Mouse (Mus musculus) gastrocnemius, adult 2 months (tissue): ENCODE data around the gene Gm10964. TPM values are rescaled to one million over a fixed set of nuclear protein-coding genes. Genes with fewer than 3 reads are reported as not detected.

Source experiments
- DNase-seq: peaks from one replicate; pipeline ENCODE4 v3.0.0; 2022
- H3K27ac ChIP-seq: fragments of 200-600 bp; 2 replicates; pipeline ENCODE4 v1.8.1; 2022; ENCODE audit warnings: mild to moderate bottlenecking
- H3K4me3 ChIP-seq: fragments of 200-600 bp; 2 replicates; pipeline ENCODE4 v1.8.1; 2022; ENCODE audit warnings: mild to moderate bottlenecking, moderate library complexity
- CTCF ChIP-seq: fragments of 200-600 bp; IDR thresholded peaks from 2 replicates; pipeline ENCODE4 v1.8.1; 2022; ENCODE audit warnings: antibody characterized with exemption, mild to moderate bottlenecking, moderate library complexity
- intact Hi-C: fragments of 180-260 bp; cut with DNase I; formaldehyde crosslinking; loops from one replicate; pipeline ENCODE4 v1.15.1; 2025
- total RNA-seq, 2 experiments: library from RNA; stranded (reverse); gene quantifications; 2 replicates each; pipeline ENCODE4 v1.2.3; 2021

Gm10964 gene
- total RNA-seq, 2 experiments from 2014 or later, result not detected

DNA sequence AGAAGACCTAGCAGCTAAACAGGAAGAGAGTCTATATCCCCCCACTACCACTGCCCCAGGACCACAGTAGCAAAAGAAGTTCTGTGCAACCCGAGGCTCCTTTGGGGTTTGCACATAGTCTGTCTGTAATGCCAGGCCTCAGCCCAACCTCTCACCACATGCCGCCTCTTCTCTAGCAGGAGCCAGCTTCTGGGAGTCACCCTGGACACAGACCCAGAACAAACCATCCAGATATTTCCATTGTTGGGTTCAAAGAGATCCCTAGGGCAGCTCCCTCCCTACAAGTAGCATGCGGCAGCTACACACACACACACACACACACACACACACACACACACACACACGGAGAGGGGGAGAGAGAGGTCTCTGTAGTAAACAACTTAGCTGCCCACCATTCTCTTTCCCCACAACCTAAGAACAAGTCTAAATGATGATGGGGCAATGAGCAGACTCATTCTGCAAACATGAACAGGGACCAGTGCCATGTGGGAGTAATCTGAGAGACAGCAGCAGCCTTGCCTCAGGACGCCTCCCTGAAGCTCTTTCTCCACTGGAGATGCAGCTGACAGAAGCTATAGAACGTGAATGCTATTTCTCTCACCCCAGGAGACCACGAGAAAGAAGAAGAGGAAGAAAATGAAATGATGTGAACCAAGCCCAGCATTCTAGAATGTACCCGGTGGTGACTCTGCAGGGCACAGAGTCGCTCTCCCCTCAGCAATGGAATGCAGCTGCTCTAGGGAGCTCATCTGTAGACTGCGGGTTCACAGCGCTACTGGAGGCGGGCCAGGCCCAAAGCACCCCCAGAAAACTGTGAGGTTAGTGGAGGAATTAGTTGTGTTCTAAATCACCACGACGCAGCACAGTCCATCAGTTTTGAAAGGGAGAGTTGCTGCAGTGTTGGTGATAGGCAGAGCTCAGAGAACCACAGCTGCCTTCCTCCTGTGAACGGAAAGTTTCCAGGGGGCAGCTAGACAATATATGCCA, 22.1 kb upstream of the Gm10964 start:
- peak overlapping the region; percentile 72 for H3K27ac ChIP-seq
- TF ChIP-seq CTCF, result no peak
- peak; percentile 54 for DNase-seq
- intact Hi-C loops, result no loop called here
- peak overlapping the region; percentile 41 for H3K4me3 ChIP-seq

DNA sequence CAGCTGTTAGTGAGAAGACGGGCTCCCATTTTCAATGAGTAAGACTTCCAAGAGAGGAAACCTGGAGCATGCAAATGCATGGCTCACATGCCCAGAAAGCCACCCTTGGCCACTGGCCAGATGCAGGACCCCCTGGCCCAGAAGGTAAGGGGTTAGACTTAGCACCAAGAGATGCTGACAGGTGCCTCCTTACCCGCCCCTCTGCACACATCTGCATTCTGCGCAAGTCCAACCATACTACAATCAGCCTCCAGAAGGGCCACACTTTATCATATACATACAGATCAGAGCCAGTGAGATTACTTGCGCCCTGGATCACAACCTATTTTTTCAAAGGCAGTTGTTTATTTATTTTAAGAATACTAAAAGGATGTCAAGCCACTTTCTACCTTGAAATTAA, 20.4 kb upstream of the Gm10964 start:
- TF ChIP-seq CTCF, result no peak
- no peak for DNase-seq
- intact Hi-C loops, result no loop called here

DNA sequence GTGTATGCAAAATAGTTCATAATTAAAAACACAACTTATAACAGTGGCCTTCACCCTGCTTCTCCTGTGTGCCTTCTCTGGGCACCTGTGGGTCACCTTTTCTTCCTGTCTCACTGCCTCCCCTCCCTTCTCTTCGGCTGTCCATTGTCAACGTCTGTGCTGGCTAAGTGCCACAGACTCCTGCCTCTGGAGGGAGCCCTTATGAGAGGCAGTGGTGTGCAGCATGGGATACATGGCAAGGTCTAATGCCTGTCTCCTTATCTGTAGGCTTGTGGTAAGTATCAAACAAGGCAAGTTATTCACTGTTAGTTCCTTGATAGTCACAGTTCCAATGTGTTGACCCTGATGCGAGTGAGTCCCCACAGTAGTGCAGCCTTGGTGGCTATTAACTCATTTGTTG, 15.0 kb upstream of the Gm10964 start:
- H3K4me3 ChIP-seq, result no peak overlapping the region
- TF ChIP-seq CTCF, result no peak
- intact Hi-C loops, result no loop called here
- no peak overlapping the region for H3K27ac ChIP-seq
- DNase-seq, result no peak

More for the DNA sequence above, 20.4 kb upstream of the Gm10964 start:
- H3K27ac ChIP-seq, result no peak overlapping the region
- H3K4me3 ChIP-seq, result no peak overlapping the region

DNA sequence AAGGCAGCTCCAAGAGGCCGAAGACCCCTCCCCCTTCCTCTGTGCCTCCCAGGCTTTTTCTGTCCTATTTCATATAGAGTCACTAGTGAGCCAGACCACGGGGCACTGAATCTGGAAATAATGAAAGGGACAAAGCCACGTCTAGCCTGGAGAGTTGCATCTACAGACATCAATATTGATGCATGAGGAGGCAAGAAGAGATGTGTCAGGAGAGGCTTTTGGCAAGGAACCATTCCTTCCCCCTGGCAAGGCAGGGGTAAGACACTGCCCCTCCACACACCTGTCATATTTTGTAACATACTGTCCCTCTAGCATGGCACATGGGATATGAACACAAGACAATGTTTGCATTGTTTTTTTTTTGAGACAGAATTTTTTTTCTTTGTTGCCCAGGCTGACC, 12.5 kb upstream of the Gm10964 start:
- no peak overlapping the region for H3K27ac ChIP-seq
- intact Hi-C loops, result no loop called here
- no peak overlapping the region for H3K4me3 ChIP-seq
- no peak for DNase-seq
- no peak for TF ChIP-seq CTCF

DNA sequence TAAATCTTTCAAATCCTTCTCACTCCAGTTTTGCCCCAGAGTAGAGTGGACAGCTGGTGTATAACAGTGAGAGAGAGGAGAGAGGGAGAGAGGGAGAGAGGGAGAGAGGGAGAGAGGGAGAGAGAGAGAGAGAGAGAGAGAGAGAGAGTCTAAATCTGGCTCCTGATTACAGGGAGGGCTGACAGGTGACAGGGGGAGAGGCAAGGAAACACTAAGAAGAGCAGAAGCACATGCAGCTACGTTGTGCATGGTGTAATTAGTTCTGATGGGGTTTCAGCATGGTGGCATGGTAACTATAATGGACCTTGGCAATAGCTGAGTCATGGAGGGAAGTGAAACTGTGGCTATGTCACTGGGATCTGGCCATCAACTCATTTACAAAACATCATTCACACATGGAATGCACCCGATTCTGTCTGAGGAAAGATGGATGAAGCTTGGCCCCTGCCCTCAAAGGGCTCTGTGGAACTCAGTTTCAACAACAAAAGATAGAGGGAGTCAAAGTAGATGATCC, 11.3 kb upstream of the Gm10964 start:
- no peak for DNase-seq
- no peak for TF ChIP-seq CTCF
- no peak overlapping the region for H3K4me3 ChIP-seq
- intact Hi-C loops, result no loop called here
- no peak overlapping the region for H3K27ac ChIP-seq

DNA sequence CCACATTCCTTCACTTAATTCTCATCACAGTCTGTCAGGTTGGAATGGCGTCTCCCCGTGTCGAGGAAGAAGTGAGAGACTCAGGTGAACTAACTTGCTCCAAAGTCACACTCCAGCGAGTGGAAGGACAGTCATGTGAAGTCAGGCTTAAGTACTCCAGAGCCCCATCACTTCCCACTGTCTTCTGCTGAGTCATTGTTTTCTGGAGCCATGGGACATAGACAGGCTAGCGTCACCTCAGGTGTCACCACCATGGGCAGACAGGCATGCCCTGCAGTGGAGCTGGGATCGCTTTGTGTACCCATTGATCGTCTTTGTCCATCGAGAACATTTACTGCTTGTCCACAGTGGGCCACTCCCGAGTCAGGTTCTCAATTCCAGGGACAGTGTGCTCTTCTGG, 9.3 kb upstream of the Gm10964 start:
- TF ChIP-seq CTCF, result no peak
- intact Hi-C loops, result no loop called here
- no peak overlapping the region for H3K4me3 ChIP-seq
- H3K27ac ChIP-seq, result no peak overlapping the region
- no peak for DNase-seq

DNA sequence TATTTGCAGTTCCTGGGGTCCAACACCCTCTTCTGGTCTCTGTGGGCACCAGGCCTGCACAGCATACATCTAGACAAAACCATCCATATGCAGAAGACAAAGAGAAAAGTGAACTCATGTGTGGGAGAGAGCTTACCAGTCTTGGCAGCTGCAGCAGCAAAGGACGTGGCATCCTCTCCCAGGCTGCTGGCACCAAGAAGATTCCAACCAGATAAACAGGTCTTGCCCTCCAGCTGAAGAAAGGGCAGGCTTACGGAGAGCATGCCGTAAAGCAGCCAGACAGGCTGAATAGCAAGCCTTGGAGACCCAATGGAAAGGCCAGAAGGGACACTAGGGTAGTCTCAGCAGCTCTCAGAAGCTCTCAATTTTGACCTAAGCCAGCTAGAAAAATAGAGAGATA, 7.0 kb upstream of the Gm10964 start:
- H3K4me3 ChIP-seq, result no peak overlapping the region
- no peak for DNase-seq
- intact Hi-C loops, result no loop called here
- H3K27ac ChIP-seq, result no peak overlapping the region
- TF ChIP-seq CTCF, result no peak

DNA sequence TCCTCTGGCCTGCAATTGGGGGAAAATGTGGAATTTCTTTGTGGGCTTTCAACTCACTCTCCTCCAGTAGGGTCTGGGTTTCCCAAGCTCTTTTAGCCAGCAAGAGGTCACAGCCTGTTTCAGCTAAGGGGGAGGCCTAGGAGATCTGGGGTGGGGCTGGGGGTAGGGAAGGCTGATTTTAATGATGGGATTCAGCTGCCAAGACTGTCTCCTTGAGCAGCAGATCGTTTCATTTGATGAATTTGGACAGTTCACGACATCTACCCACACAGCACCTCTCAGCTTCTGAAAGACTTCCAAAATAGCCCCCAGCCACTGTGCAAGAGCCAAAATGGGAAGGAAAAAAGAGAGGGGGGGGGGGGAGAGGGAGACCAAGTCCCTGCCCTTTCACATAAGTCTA, 6.0 kb upstream of the Gm10964 start:
- intact Hi-C loops, result no loop called here
- DNase-seq, result no peak
- no peak for TF ChIP-seq CTCF
- Histone ChIP-seq H3K4me3 (no peak overlapping the region), H3K27ac (no peak overlapping the region)

DNA sequence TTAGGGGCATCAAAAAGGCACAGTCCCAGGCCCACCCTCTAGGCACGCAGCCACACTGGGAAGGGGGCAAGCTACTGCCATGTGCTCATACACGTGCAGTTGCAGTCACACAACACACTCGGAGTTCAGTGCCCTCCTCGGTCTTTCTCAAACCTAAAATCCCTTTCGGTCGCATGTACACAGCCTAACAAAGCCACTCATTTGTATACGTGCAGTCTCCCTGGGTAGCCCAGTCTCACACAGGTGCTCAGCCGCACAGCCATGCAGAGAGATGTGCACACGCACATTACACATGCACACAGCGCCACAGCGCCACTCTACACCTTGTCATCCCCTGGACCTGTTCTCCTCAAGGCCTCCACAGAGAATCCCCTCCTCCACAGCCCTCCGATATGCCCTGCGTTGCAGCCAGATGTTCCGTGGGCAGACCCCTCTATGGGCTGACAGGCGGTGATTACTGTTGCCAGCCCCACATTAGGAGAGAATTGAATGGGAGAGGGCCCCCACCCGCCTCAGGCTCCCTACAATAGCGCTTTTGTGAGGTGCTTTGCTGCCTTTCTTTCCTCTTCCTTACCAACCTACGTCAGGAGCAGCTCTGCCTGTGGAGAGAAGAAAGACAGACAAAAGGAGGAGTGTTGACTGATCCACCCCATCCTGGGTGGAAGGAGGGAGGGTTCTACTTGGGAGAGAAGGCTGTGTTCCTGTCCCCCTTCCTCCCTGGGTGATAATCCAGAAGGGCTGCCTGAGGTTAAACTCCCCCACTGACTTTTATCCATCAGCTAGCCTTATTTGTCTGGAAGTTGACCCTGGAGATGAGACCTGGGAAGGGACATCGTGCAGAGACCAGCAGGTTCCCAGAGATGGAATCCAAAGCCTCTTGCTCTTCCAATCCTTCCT, 5.1 kb upstream of the Gm10964 start:
- DNase-seq, result no peak
- no peak for TF ChIP-seq CTCF
- Histone ChIP-seq H3K27ac (peak overlapping the region; percentile 72), H3K4me3 (peak overlapping the region; percentile 68)
- intact Hi-C loops, result no loop called here

DNA sequence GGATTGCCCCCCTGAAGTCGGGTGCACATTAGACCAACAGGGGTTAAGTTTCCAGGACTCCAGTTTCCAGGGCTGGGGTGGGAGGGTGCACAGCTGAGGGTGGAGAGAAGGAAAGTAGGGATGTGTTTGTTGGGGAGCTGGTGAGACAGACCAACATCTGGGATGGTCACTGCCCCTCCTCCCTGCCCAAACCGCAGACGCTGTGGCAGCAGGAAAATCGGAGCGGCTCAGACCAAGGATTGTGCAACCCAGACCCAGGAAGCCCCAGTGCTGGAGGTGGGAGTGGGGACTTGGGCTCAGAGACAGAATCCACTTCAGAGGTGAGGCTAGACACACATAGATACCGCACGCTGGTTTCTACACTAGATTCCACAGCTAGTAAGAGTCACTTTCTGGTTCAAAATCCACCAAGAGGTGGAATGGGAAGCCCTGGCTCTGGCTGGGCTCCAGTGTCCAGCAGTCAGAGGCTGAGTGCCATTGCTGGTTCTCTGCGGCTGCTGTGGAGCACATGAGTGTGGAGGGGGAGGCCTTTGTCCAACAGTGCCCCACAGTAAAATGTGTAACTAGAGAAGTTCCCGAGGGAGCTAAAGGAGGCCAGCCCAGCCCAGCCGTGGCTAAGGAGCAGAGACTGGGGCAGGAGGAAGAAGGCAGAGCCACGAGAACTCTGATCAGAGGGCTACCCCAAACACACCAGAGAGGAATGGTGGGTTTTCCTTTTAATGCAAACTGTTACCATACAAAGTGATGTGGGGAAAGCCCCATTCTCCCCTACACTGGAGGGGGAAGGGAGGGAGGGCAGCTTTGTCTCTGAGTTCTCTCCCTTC, 4.3 kb upstream of the Gm10964 start:
- peak; percentile 69 for DNase-seq
- Histone ChIP-seq H3K4me3 (peak overlapping the region; percentile 68), H3K27ac (peak overlapping the region; percentile 72)
- intact Hi-C loops, result loop anchor here (5.0 kb wide), 3 partner anchors 72 to 303 kb away; partner anchors contain the start of genes Ap4b1, Dclre1b and Gm43064
- TF ChIP-seq CTCF, result no peak

DNA sequence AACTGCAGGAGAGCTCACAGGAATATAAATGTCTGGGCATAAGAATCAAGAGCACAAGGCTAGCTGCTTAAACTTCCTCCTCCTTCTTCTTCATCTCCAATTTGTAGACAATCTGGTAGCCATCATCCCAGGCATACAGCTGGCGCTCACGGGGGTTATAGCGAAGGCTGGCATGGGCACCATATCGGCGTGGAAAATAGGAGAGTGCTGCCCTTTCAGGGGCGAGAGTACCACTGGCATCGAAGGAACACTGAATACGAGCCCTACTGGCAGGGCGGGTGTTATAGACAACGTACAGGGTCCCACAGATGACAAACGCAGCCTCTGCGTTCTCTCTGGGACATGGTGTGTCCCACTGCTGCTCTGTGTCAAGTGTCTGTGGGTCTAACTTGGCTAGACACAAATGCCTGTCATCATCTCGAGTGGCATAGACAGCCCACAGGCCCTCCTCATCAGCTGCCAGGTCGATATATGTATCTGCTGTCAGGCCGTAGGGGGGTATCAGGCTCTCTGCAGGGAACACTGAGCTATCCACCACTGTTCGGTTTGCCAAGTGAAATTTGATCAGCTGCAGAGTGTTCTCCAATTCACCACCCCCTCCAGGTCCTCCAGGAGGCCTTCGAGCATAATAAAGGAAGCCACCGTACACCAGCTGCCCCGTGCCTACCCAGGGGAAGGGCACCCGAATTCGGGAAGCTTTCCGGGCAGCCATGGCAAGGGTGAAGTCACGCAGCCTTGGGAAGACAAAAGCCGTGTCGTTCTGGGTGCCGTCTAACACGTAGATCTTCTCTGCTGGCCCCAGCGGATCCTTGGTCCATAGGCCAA, 3.2 kb upstream of the Gm10964 start:
- Histone ChIP-seq H3K4me3 (peak overlapping the region; percentile 68), H3K27ac (peak overlapping the region; percentile 72)
- intact Hi-C loops, result loop anchor here (5.0 kb wide), 3 partner anchors 71 to 304 kb away; partner anchors contain the start of genes Ap4b1, Dclre1b and Gm43064
- no peak for TF ChIP-seq CTCF
- peak; percentile 31 for DNase-seq
